Mouse (Mus musculus) C2C12 (cell line): ENCODE data around the gene Msrb3. TPM values are rescaled to one million over a fixed set of nuclear protein-coding genes. Genes with fewer than 3 reads are reported as not detected.

Experiments
- H3K27me3 ChIP-seq: one replicate; pipeline ENCODE4 v1.6.1; 2011; ENCODE audit not compliant: control insufficient read depth, insufficient read depth, insufficient read length
- H3K36me3 ChIP-seq: one replicate; pipeline ENCODE4 v1.6.1; 2011; ENCODE audit not compliant: control insufficient read depth, insufficient read depth
- H3K4me3 ChIP-seq: one replicate; pipeline ENCODE4 v1.5.1; 2011; ENCODE audit warnings: mild to moderate bottlenecking, control low read depth; ENCODE audit not compliant: poor library complexity, insufficient read depth, severe bottlenecking
- H3K79me2 ChIP-seq: one replicate; pipeline ENCODE4 v1.6.1; 2011; ENCODE audit not compliant: control insufficient read depth, insufficient read depth
- H3K79me3 ChIP-seq: one replicate; pipeline ENCODE4 v1.6.1; 2011; ENCODE audit warnings: low read depth, control low read depth
- H3ac ChIP-seq: one replicate; pipeline ENCODE3; 2011; ENCODE audit warnings: low read depth; ENCODE audit not compliant: control insufficient read depth, insufficient read length
- CEBPB ChIP-seq: IDR thresholded peaks from one replicate; pipeline ENCODE4 v1.6.1; 2011; ENCODE audit warnings: low read depth, mild to moderate bottlenecking, control low read depth, moderate library complexity
- CTCF ChIP-seq: IDR thresholded peaks from one replicate; pipeline ENCODE4 v1.5.1; 2011; ENCODE audit not compliant: control insufficient read depth, insufficient read depth, insufficient read length
- FOSL1 ChIP-seq: IDR thresholded peaks from one replicate; pipeline ENCODE4 v1.8.0; 2011; ENCODE audit warnings: mild to moderate bottlenecking, low read length; ENCODE audit not compliant: poor library complexity, insufficient read depth, severe bottlenecking
- MAX ChIP-seq: IDR thresholded peaks from one replicate; pipeline ENCODE4 v1.6.1; 2011; ENCODE audit warnings: mild to moderate bottlenecking, control low read depth
- MYOD1 ChIP-seq: IDR thresholded peaks from one replicate; pipeline ENCODE4 v1.6.1; 2011; ENCODE audit warnings: low read depth; ENCODE audit not compliant: control insufficient read depth, insufficient read length
- MYOG ChIP-seq: IDR thresholded peaks from one replicate; pipeline ENCODE4 v1.6.1; 2011; ENCODE audit not compliant: control insufficient read depth, insufficient read length; ENCODE audit errors: extremely low read depth
- USF1 ChIP-seq: IDR thresholded peaks from one replicate; pipeline ENCODE4 v1.6.1; 2011; ENCODE audit warnings: low read depth, mild to moderate bottlenecking, control low read depth, moderate library complexity
- polyA plus RNA-seq: library from polyadenylated mRNA; unstranded; fragments of >200 nt; fragmentation: generic; extraction: Trizol; gene quantifications from one replicate; pipeline ENCODE4 v1.2.1, GENCODE M21; 2012; ENCODE audit warnings: missing spikeins

Gene Msrb3
- polyA plus RNA-seq, 1 experiment: 13.3 TPM

GRCm38 (mm10) chr10:120850391-120851195 is 48.3 kb downstream of the Msrb3 start:
- no peak for TF ChIP-seq MYOD1
- TF ChIP-seq CEBPB: no peak
- TF ChIP-seq FOSL1: no peak
- no peak for TF ChIP-seq CTCF
- no peak for TF ChIP-seq MYOG
- TF ChIP-seq USF1: no peak
- TF ChIP-seq MAX: no peak
- Histone ChIP-seq H3K4me3 (no peak overlapping the region), H3K79me2 (no peaks in the 10 kb centered on the region), H3K36me3 (peaks cover 4% of the 10 kb centered on the region), H3K27me3 (no peaks in the 10 kb centered on the region), H3ac (no peak overlapping the region), H3K79me3 (no peaks in the 10 kb centered on the region)

- H3ac ChIP-seq: no peak overlapping the region
- H3K79me2 ChIP-seq: no peaks in the 10 kb centered on the region
- peaks cover 4% of the 10 kb centered on the region for H3K36me3 ChIP-seq
- no peaks in the 10 kb centered on the region for H3K79me3 ChIP-seq
- no peak for TF ChIP-seq CEBPB
- no peak for TF ChIP-seq MYOG
- TF ChIP-seq MAX: no peak
- TF ChIP-seq FOSL1: no peak
- TF ChIP-seq USF1: no peak
- no peak for TF ChIP-seq MYOD1
- TF ChIP-seq CTCF: no peak
- H3K4me3 ChIP-seq: no peak overlapping the region
- H3K27me3 ChIP-seq: no peaks in the 10 kb centered on the region
Observed at GRCm38 (mm10) chr10:120848677-120849076, 50.2 kb downstream of the Msrb3 start.

GRCm38 (mm10) chr10:120847785-120848184 is 51.1 kb downstream of the Msrb3 start:
- Histone ChIP-seq H3K36me3 (peaks cover 4% of the 10 kb centered on the region), H3ac (no peak overlapping the region), H3K79me2 (no peaks in the 10 kb centered on the region), H3K27me3 (no peaks in the 10 kb centered on the region), H3K79me3 (no peaks in the 10 kb centered on the region), H3K4me3 (no peak overlapping the region)
- TF ChIP-seq USF1: no peak
- TF ChIP-seq MAX: no peak
- TF ChIP-seq MYOD1: no peak
- no peak for TF ChIP-seq CTCF
- no peak for TF ChIP-seq CEBPB

- TF ChIP-seq USF1 (no peak), CTCF (no peak), FOSL1 (no peak), MYOG (no peak), MYOD1 (no peak), CEBPB (no peak), MAX (no peak)
- no peaks in the 10 kb centered on the region for H3K79me2 ChIP-seq
- H3K27me3 ChIP-seq: no peaks in the 10 kb centered on the region
- H3ac ChIP-seq: no peak overlapping the region
- H3K36me3 ChIP-seq: no peaks in the 10 kb centered on the region
- H3K4me3 ChIP-seq: no peak overlapping the region
- no peaks in the 10 kb centered on the region for H3K79me3 ChIP-seq
Observed at GRCm38 (mm10) chr10:120839966-120840365, 58.9 kb downstream of the Msrb3 start.

- Histone ChIP-seq H3ac (no peak overlapping the region), H3K79me3 (no peaks in the 10 kb centered on the region), H3K27me3 (no peaks in the 10 kb centered on the region), H3K79me2 (no peaks in the 10 kb centered on the region), H3K36me3 (no peaks in the 10 kb centered on the region), H3K4me3 (no peak overlapping the region)
- TF ChIP-seq MYOD1: no peak
- TF ChIP-seq USF1: no peak
Observed at GRCm38 (mm10) chr10:120834531-120834930, 64.4 kb downstream of the Msrb3 start.

- Histone ChIP-seq H3K79me2 (no peaks in the 10 kb centered on the region), H3K36me3 (no peaks in the 10 kb centered on the region), H3ac (no peak overlapping the region), H3K4me3 (no peak overlapping the region), H3K79me3 (no peaks in the 10 kb centered on the region), H3K27me3 (no peaks in the 10 kb centered on the region)
- no peak for TF ChIP-seq CTCF
- TF ChIP-seq FOSL1: no peak
- TF ChIP-seq MYOG: no peak
- TF ChIP-seq CEBPB: no peak
- no peak for TF ChIP-seq USF1
Observed at GRCm38 (mm10) chr10:120833836-120834235, 65.1 kb downstream of the Msrb3 start.
